Mouse (Mus musculus): ENCODE measurements around the gene Tarm1.

- TF ChIP-seq POLR2A (IDR thresholded peaks at IDR 0.05; ENCODE audit: insufficient read depth, low read depth, low read length): no peak
- TF ChIP-seq CTCF (IDR thresholded peaks at IDR 0.05; ENCODE audit: insufficient read depth, low read depth, low read length): no peak
Measured at GRCm38 (mm10) chr7:3474291-3475080, 27.9 kb downstream of the Tarm1 start.

All from olfactory bulb, adult 2 months (tissue).